Mouse (Mus musculus): ENCODE results near the gene Fam24a.
A peak's percentile ranks its signal among the peaks of the same experiment; 100 is the strongest.

DNA sequence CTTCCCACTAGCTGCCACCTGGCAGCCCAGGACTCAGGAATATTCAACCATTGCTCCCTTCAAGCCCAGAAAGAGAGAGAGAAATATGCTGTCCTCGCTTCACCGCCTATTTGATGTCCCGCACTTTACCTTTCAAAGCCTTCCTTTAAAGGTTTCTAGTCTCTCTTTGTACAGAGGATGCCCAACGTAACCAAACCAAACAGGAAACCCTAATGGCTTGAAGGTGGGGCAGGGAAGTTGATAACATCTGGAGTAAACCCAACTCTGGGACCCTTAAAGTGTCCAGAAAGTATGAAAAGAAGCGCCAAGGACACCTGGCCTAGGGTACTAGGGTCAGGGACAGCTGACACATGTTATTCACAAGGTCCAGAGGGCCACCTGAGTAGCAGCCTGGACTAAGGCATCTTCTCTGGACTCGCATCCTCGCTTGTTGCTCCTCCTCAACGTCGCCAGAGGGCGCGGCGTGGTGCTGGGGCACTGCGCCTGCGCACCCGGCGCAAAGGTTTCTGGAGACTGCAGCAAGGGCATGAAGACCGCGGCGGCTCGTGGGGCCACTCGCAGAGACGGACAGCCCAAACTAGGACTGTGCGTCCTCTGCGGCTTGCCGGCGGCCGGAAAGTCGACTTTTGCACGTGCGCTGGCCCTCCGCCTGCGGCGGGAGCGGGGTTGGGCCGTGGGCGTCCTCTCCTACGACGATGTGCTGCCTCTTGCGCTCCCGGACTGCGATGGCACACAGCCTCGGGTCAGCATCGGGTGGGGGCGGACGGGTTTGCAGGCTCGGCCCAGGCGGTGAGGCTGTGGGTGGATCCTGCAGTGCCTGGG lies 37.2 kb downstream of the Fam24a start, which contains the start of gene Pstk:
- TF ChIP-seq CTCF (IDR thresholded peaks at IDR 0.05; ENCODE audit: control insufficient read depth, insufficient read depth, low read length): peak; percentile 93
- TF ChIP-seq POLR2A (IDR thresholded peaks at IDR 0.05; ENCODE audit: borderline replicate concordance, control insufficient read depth, low read depth, low read length): peak; percentile 66; the same call in 1 of the 2 replicates
